In the genomic region with DNA sequence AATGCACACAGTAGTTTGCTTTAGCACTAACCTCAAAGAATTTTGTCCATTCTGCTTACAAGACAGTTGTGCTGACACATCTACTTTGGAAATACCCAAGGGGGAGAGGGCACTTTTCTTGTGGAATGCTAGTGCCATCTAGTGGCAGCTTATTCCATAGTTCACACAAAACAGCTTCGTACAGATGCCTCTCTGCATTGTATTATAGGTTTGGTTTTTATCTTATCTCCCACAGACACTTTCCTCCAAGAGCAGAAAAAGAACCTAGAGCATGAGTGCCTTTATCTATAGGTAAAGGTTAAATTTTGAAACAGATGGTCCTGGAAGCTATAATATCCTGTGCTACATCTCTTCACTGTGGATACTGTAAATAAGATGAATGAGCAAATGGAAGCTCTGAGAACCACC, we compare ENCODE assay signal across 8 mouse cellular contexts. TPM values are rescaled to one million over a fixed set of nuclear protein-coding genes. Genes with fewer than 3 reads are reported as not detected.
DNase-seq lines count a peak whose midpoint lies in the region; ATAC-seq and TF ChIP-seq lines count a peak whose summit lies in the region.

No protein-coding gene starts in this region.

- peak; percentile 72 to 94 for DNase-seq in adrenal gland, adult (ENCODE audit: inconsistent age in 2 of 2, low spot score in 1 of 2)
- DNase-seq in adrenal gland, adult 8-10 months, result no peak
- peak; percentile 61 for DNase-seq in embryo, embryonic 11.5 days (ENCODE audit: low read depth, low spot score)
- DNase-seq in heart, adult 8-10 months (ENCODE audit: low spot score), result peak; percentile 85
- peak; percentile 86 for DNase-seq in layer of hippocampus, adult 11-12 months (ENCODE audit: low spot score)
- DNase-seq in lung, embryonic 14.5 days, result peak; percentile 93
- DNase-seq in retina, postnatal 1 day, result peak; percentile 83

- H3K9me3 ChIP-seq in lung, embryonic 14.5 days (ENCODE audit: low read depth, low read length), result no peaks in the 10 kb centered on the region

- TF ChIP-seq CTCF in lung, embryonic 14.5 days (IDR thresholded peaks at IDR 0.05; ENCODE audit: low read depth), result peak; percentile 85

- H3K27ac ChIP-seq in lung, embryonic 14.5 days (ENCODE audit: low read depth), result no peak overlapping the region

- ATAC-seq in activated CD4-positive, CD25-positive, alpha-beta regulatory T cell, adult 4 months, result peak; percentile 46
- 0 out of 2 replicates have a peak, but pooled peaks have one; percentile 28 for ATAC-seq in lung, embryonic 14.5 days (ENCODE audit: insufficient read depth)

- H3K36me3 ChIP-seq in lung, embryonic 14.5 days (ENCODE audit: insufficient read depth), result peaks cover 71% of the 10 kb centered on the region

- no peaks in the 10 kb centered on the region for H3K4me1 ChIP-seq in lung, embryonic 14.5 days (ENCODE audit: insufficient read depth)

- no peak overlapping the region for H3K4me2 ChIP-seq in lung, embryonic 14.5 days

- 23% methylated on average over 1 of the region's 1 CpGs for WGBS in lung, embryonic 14.5 days

- H3K4me3 ChIP-seq in lung, embryonic 14.5 days (ENCODE audit: low read depth, low read length), result no peak overlapping the region

- no peak overlapping the region for H3K9ac ChIP-seq in lung, embryonic 14.5 days

- no peaks in the 10 kb centered on the region for H3K27me3 ChIP-seq in lung, embryonic 14.5 days (ENCODE audit: insufficient read depth, low read length)

RNA-seq across cellular contexts. Expression of a gene that starts 46.2 kb away (rescaled TPM):
- 10 to 100 TPM; 41.7 to 58.3 (median 53.6) TPM for total RNA-seq in adrenal gland, adult 8-10 months (2022)
- polyA plus RNA-seq in activated CD4-positive, CD25-positive, alpha-beta regulatory T cell, adult 4 months (2017; shearing (Covaris generic)), result 10 to 100 TPM; 28.7 to 30.4 TPM
- total RNA-seq in heart, adult 8-10 months (2022), result 10 to 100 TPM; 22.2 to 24.3 (median 24.0) TPM
- polyA plus RNA-seq in lung, embryonic 14.5 days (2014; fragmentation: Nextera tagmentation; extraction: Ambion mirVana), result 31.5 and 36.1 TPM in 2 replicates
